ENCODE assay signal across 15 mouse cellular contexts in the genomic region with DNA sequence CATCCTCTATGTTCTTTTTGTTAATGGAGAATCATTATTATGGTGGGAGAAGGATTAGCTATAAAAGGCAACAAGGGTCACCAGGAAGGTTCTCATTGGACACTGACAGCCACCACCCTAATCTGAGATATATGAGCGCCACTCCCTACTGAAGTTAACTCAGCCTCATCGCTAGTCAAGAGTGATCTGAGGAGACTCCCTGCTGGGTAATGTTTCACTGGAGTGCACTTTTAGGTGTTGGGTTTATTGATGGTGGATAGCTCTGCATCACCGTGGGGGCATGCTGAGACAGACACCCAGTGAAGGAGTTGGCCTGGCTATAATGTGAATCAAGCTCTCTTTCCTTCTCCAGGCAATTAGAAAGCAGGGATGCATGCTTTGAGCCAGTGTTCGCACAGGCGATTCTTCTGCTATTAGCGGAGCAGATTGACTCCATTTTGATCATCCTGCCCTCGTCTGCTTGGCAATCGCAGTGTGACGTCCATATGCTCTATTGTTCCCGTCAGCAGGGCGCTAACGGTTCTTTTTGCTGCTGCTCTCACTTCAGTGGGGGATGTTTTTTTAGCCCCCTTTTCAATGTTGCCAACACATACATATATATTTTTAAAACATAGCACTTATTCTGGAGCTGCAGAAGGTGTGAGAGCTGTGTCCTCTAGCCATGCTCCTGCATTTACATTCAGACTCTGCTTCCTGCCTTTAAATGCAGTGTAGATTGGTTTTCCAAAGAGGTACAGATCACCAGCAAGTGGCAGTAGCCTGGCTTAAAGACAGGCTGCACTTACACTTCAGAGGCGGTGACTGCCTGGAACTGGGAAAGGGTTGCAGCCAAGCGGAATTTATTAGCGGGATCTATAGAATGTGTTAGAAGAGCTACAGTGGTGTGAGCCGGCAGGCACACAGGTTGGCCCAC.
A peak's percentile ranks its signal among the peaks of the same experiment; 100 is the strongest.
DNase-seq lines count a peak whose midpoint lies in the region; ATAC-seq and TF ChIP-seq lines count a peak whose summit lies in the region.
"Had no signal": no experiment of that assay in that cellular context is flagged by ENCODE, and none has a peak within 500 bp of the region (broad histone marks: within the 10 kb centered on the region; RNA-seq: fewer than 3 reads in every experiment).

No protein-coding gene starts in this region.

- no peaks in the 10 kb centered on the region for H3K9me3 ChIP-seq in forebrain, embryonic 16.5 days (ENCODE audit: control insufficient read depth, low read length)
- H3K9me3 ChIP-seq in limb, embryonic 14.5 days (ENCODE audit: control insufficient read depth, low read length) = no peaks in the 10 kb centered on the region
- H3K9me3 ChIP-seq: heart, embryonic 13.5 days; stomach, embryonic 15.5 days had no signal

- peaks cover 6% of the 10 kb centered on the region for H3K4me1 ChIP-seq in forebrain, embryonic 16.5 days (replicated peaks; ENCODE audit: control insufficient read depth, insufficient read depth, low read length)
- peaks cover 9% of the 10 kb centered on the region; the same call in 1 of the 2 replicates for H3K4me1 ChIP-seq in limb, embryonic 14.5 days (ENCODE audit: control insufficient read depth, insufficient read depth, low read length)
- H3K4me1 ChIP-seq: megakaryocyte, embryonic 14.5 days; stomach, embryonic 15.5 days had no signal

- no peak overlapping the region for H3K4me3 ChIP-seq in forebrain, embryonic 16.5 days (replicated peaks; ENCODE audit: low read length)
- no peak overlapping the region for H3K4me3 ChIP-seq in limb, embryonic 14.5 days (replicated peaks; ENCODE audit: low read length)
- H3K4me3 ChIP-seq: heart, embryonic 13.5 days; megakaryocyte, embryonic 14.5 days; stomach, embryonic 15.5 days had no signal

- H3K27ac ChIP-seq in forebrain, embryonic 16.5 days (ENCODE audit: low read length) = peak overlapping the region; percentile 58
- no peak overlapping the region for H3K27ac ChIP-seq in limb, embryonic 14.5 days (replicated peaks; ENCODE audit: low read depth, low read length)
- H3K27ac ChIP-seq: heart, embryonic 13.5 days; liver, embryonic 14.5 days; stomach, embryonic 15.5 days had no signal

- peak; percentile 89 for ATAC-seq in forebrain, embryonic 16.5 days
- ATAC-seq in limb, embryonic 14.5 days (ENCODE audit: low FRiP score, low read depth) = peak; percentile 34
- no peak for ATAC-seq in erythroid progenitor cell, adult 5-6 weeks (replicated peaks; ENCODE audit: low FRiP score, poor library complexity, severe bottlenecking)

- TF ChIP-seq POLR2A in limb, embryonic 14.5 days (IDR thresholded peaks at IDR 0.05; ENCODE audit: borderline replicate concordance, extremely low read depth, insufficient read depth, insufficient read length) = no peak

- intact Hi-C loops in left cerebral cortex, postnatal 14 days (cut with DNase I) = no loop called here

- no peaks in the 10 kb centered on the region for H3K27me3 ChIP-seq in forebrain, embryonic 16.5 days (replicated peaks; ENCODE audit: control insufficient read depth, insufficient read depth, low read length)
- H3K27me3 ChIP-seq in limb, embryonic 14.5 days (ENCODE audit: control insufficient read depth, insufficient read depth, low read length) = no peaks in the 10 kb centered on the region
- H3K27me3 ChIP-seq: heart, embryonic 13.5 days; megakaryocyte, embryonic 14.5 days; stomach, embryonic 15.5 days had no signal

- 43% methylated on average over 16 of the region's 16 CpGs for WGBS in forebrain, embryonic 16.5 days
- 65% methylated on average over 16 of the region's 16 CpGs for WGBS in limb, embryonic 14.5 days

- H3K9ac ChIP-seq in forebrain, embryonic 16.5 days (replicated peaks; ENCODE audit: low read depth, low read length) = no peak overlapping the region
- H3K9ac ChIP-seq in limb, embryonic 14.5 days (ENCODE audit: low read depth, low read length, severe bottlenecking) = no peak overlapping the region
- H3K9ac ChIP-seq: heart, embryonic 13.5 days; liver, embryonic 14.5 days; stomach, embryonic 15.5 days had no signal

- H3K36me3 ChIP-seq in forebrain, embryonic 16.5 days (ENCODE audit: control insufficient read depth, insufficient read depth) = no peaks in the 10 kb centered on the region
- no peaks in the 10 kb centered on the region for H3K36me3 ChIP-seq in limb, embryonic 14.5 days (ENCODE audit: control insufficient read depth, insufficient read depth, low read length)
- H3K36me3 ChIP-seq: heart, embryonic 13.5 days; stomach, embryonic 15.5 days had no signal

- DNase-seq in cerebellum, postnatal 10 days = peak; percentile 26 to 36
- no peak for DNase-seq in cerebellum, adult 11-12 months
- DNase-seq in left cerebral cortex, postnatal 14 days (ENCODE audit: low spot score in 2 of 2) = peak; percentile 7 to 20
- DNase-seq in left cerebral cortex, adult 8-10 months (ENCODE audit: low spot score in 2 of 2) = no peak
- DNase-seq in limb, embryonic 14.5 days (ENCODE audit: low spot score) = no peak
- no peak for DNase-seq in thymus, postnatal 36 days
- DNase-seq: adrenal gland, postnatal 36 days; cerebellum, postnatal 36 days; kidney, adult 9 months had no signal

- 0 out of 2 replicates have a peak overlapping the region, but pooled peaks have one; percentile 2 for H3K4me2 ChIP-seq in forebrain, embryonic 16.5 days (ENCODE audit: low read length)
- no peak overlapping the region for H3K4me2 ChIP-seq in limb, embryonic 14.5 days (replicated peaks; ENCODE audit: low read depth, low read length, severe bottlenecking)
- H3K4me2 ChIP-seq: heart, embryonic 13.5 days; stomach, embryonic 15.5 days had no signal

Comparison
In these comparisons a context has a peak if more than half of its experiments do, and no peak if none do; other contexts are left out.
1. DNase-seq: peak in cerebellum, postnatal 10 days (2 of 2) and left cerebral cortex, postnatal 14 days (2 of 2); none in cerebellum, adult 11-12 months (single experiment), left cerebral cortex, adult 8-10 months (0 of 2), limb, embryonic 14.5 days (single experiment) and thymus, postnatal 36 days (0 of 2).